ENCODE assay signal across 24 mouse cellular contexts in genomic region chr10:21287243-21288127, GRCm38 (mm10). TPM values are rescaled to one million over a fixed set of nuclear protein-coding genes. Genes with fewer than 3 reads are reported as not detected.
DNase-seq lines count a peak whose midpoint lies in the region; ATAC-seq lines count a peak whose summit lies in the region.
"Had no signal": no experiment of that assay in that cellular context is flagged by ENCODE, and none has a peak within 500 bp of the region (broad histone marks: within the 10 kb centered on the region; RNA-seq: fewer than 3 reads in every experiment).

No protein-coding gene starts in this region.

- no peak overlapping the region for H3K9ac ChIP-seq in embryonic facial prominence, embryonic 14.5 days (ENCODE audit: low read depth, low read length)
- no peak overlapping the region for H3K9ac ChIP-seq in midbrain, embryonic 12.5 days (replicated peaks)
- H3K9ac ChIP-seq in midbrain, embryonic 15.5 days = no peak overlapping the region
- no peak overlapping the region for H3K9ac ChIP-seq in heart, embryonic 11.5 days (ENCODE audit: low read depth, low read length)
- H3K9ac ChIP-seq: liver, embryonic 14.5 days; lung, embryonic 15.5 days; neural tube, embryonic 13.5 days; stomach, embryonic 15.5 days had no signal

- no peak overlapping the region for H3K4me3 ChIP-seq in embryonic facial prominence, embryonic 14.5 days (ENCODE audit: low read depth, low read length)
- H3K4me3 ChIP-seq in embryonic facial prominence, embryonic 10.5 days = no peak overlapping the region
- H3K4me3 ChIP-seq in midbrain, embryonic 12.5 days = no peak overlapping the region
- H3K4me3 ChIP-seq in midbrain, embryonic 15.5 days = no peak overlapping the region
- no peak overlapping the region for H3K4me3 ChIP-seq in heart, embryonic 11.5 days (ENCODE audit: low read depth, low read length)
- H3K4me3 ChIP-seq: forebrain, embryonic 10.5 days; lung, embryonic 15.5 days; megakaryocyte, embryonic 14.5 days; neural tube, embryonic 13.5 days; stomach, embryonic 15.5 days had no signal

- H3K4me2 ChIP-seq in embryonic facial prominence, embryonic 14.5 days (ENCODE audit: low read depth, low read length) = no peak overlapping the region
- H3K4me2 ChIP-seq in midbrain, embryonic 12.5 days (replicated peaks) = no peak overlapping the region
- H3K4me2 ChIP-seq in midbrain, embryonic 15.5 days = no peak overlapping the region
- no peak overlapping the region for H3K4me2 ChIP-seq in heart, embryonic 11.5 days
- H3K4me2 ChIP-seq: lung, embryonic 15.5 days; neural tube, embryonic 13.5 days; stomach, embryonic 15.5 days had no signal

- no peak overlapping the region for H3K27ac ChIP-seq in embryonic facial prominence, embryonic 14.5 days (replicated peaks; ENCODE audit: low read depth, low read length)
- no peak overlapping the region for H3K27ac ChIP-seq in embryonic facial prominence, embryonic 10.5 days (replicated peaks)
- no peak overlapping the region for H3K27ac ChIP-seq in midbrain, embryonic 12.5 days (replicated peaks)
- H3K27ac ChIP-seq in midbrain, embryonic 15.5 days = no peak overlapping the region
- H3K27ac ChIP-seq in heart, embryonic 11.5 days (ENCODE audit: low read depth, low read length) = no peak overlapping the region
- H3K27ac ChIP-seq: forebrain, embryonic 10.5 days; kidney, postnatal 0 days; liver, embryonic 14.5 days; lung, embryonic 15.5 days; neural tube, embryonic 13.5 days; stomach, embryonic 15.5 days had no signal

- WGBS in embryonic facial prominence, embryonic 14.5 days = 60% methylated on average over 10 of the region's 10 CpGs
- WGBS in embryonic facial prominence, embryonic 10.5 days = 67% methylated on average over 10 of the region's 10 CpGs
- WGBS in midbrain, embryonic 12.5 days = 37% methylated on average over 10 of the region's 10 CpGs
- WGBS in midbrain, embryonic 15.5 days = 31% methylated on average over 10 of the region's 10 CpGs
- WGBS in heart, embryonic 11.5 days (ENCODE audit: insufficient replicate concordance) = 62% methylated on average over 10 of the region's 10 CpGs

- no peaks in the 10 kb centered on the region for H3K36me3 ChIP-seq in embryonic facial prominence, embryonic 14.5 days (ENCODE audit: control insufficient read depth, insufficient read depth, low read length)
- H3K36me3 ChIP-seq in embryonic facial prominence, embryonic 10.5 days (replicated peaks) = no peaks in the 10 kb centered on the region
- H3K36me3 ChIP-seq in midbrain, embryonic 12.5 days = no peaks in the 10 kb centered on the region
- no peaks in the 10 kb centered on the region for H3K36me3 ChIP-seq in midbrain, embryonic 15.5 days (replicated peaks)
- H3K36me3 ChIP-seq in heart, embryonic 11.5 days (ENCODE audit: control insufficient read depth, insufficient read depth, low read length) = no peaks in the 10 kb centered on the region
- H3K36me3 ChIP-seq: forebrain, embryonic 10.5 days; lung, embryonic 15.5 days; neural tube, embryonic 13.5 days; stomach, embryonic 15.5 days had no signal

- H3K4me1 ChIP-seq in embryonic facial prominence, embryonic 14.5 days (ENCODE audit: control insufficient read depth, insufficient read depth, low read length) = no peaks in the 10 kb centered on the region
- no peaks in the 10 kb centered on the region for H3K4me1 ChIP-seq in embryonic facial prominence, embryonic 10.5 days
- H3K4me1 ChIP-seq in midbrain, embryonic 12.5 days = peaks cover 4% of the 10 kb centered on the region; the same call in 1 of the 2 replicates
- H3K4me1 ChIP-seq in midbrain, embryonic 15.5 days = no peaks in the 10 kb centered on the region
- H3K4me1 ChIP-seq in heart, embryonic 11.5 days (ENCODE audit: control insufficient read depth, insufficient read depth, low read length) = no peaks in the 10 kb centered on the region
- H3K4me1 ChIP-seq: lung, embryonic 15.5 days; neural tube, embryonic 13.5 days; stomach, embryonic 15.5 days had no signal

- no peaks in the 10 kb centered on the region for H3K27me3 ChIP-seq in embryonic facial prominence, embryonic 14.5 days (replicated peaks; ENCODE audit: control insufficient read depth, insufficient read depth, low read length)
- H3K27me3 ChIP-seq in embryonic facial prominence, embryonic 10.5 days (replicated peaks; ENCODE audit: low read depth, poor library complexity, severe bottlenecking) = no peaks in the 10 kb centered on the region
- no peaks in the 10 kb centered on the region for H3K27me3 ChIP-seq in midbrain, embryonic 12.5 days
- no peaks in the 10 kb centered on the region for H3K27me3 ChIP-seq in midbrain, embryonic 15.5 days (replicated peaks)
- no peaks in the 10 kb centered on the region for H3K27me3 ChIP-seq in heart, embryonic 11.5 days (ENCODE audit: control insufficient read depth, insufficient read depth, low read length)
- H3K27me3 ChIP-seq: lung, embryonic 15.5 days; neural tube, embryonic 13.5 days; stomach, embryonic 15.5 days had no signal

- H3K9me3 ChIP-seq in embryonic facial prominence, embryonic 14.5 days (ENCODE audit: control insufficient read depth, low read length) = no peaks in the 10 kb centered on the region
- H3K9me3 ChIP-seq in embryonic facial prominence, embryonic 10.5 days = no peaks in the 10 kb centered on the region
- H3K9me3 ChIP-seq in midbrain, embryonic 12.5 days = no peaks in the 10 kb centered on the region
- no peaks in the 10 kb centered on the region for H3K9me3 ChIP-seq in midbrain, embryonic 15.5 days
- no peaks in the 10 kb centered on the region for H3K9me3 ChIP-seq in heart, embryonic 11.5 days (replicated peaks; ENCODE audit: control insufficient read depth, low read length)
- H3K9me3 ChIP-seq: forebrain, embryonic 10.5 days; lung, embryonic 15.5 days; megakaryocyte, embryonic 14.5 days; neural tube, embryonic 13.5 days; stomach, embryonic 15.5 days had no signal

- DNase-seq in embryonic facial prominence, embryonic 14.5 days (ENCODE audit: low spot score) = peak; percentile 54
- no peak for DNase-seq in embryonic facial prominence, embryonic 10.5 days (ENCODE audit: low spot score)
- DNase-seq in 416B (ENCODE audit: low read depth) = peak; percentile 13
- peak; percentile 34 for DNase-seq in brain, adult 2 months (ENCODE audit: low read depth, low spot score)
- DNase-seq in B cell, adult 2 months = no peak
- DNase-seq: adrenal gland, postnatal 25 days; cerebellum, adult 11 months; cerebellum, adult 9-11 months; heart, postnatal 4 days; kidney, adult 18-20 months; layer of hippocampus, adult 9-11 months; lung, postnatal 36 days; thymus, adult 2 months had no signal

- peak; percentile 68; the same call in 1 of the 2 replicates for ATAC-seq in embryonic facial prominence, embryonic 14.5 days (ENCODE audit: low read depth)
- ATAC-seq in midbrain, embryonic 12.5 days (ENCODE audit: low FRiP score, low read depth) = peak; percentile 38; the same call in 1 of the 2 replicates
- ATAC-seq in midbrain, embryonic 15.5 days (replicated peaks) = no peak
- ATAC-seq in heart, embryonic 11.5 days (replicated peaks; ENCODE audit: insufficient number of reproducible peaks, low FRiP score, low TSS enrichment) = no peak
- ATAC-seq: hindbrain, embryonic 16.5 days had no signal

RNA-seq across cellular contexts. Expression of gene Hbs1l, which starts 8.3 kb away (rescaled TPM):
- 85.2 and 85.4 TPM in 2 replicates for polyA plus RNA-seq in embryonic facial prominence, embryonic 14.5 days (2014; fragmentation: Nextera tagmentation; extraction: Ambion mirVana)
- polyA plus RNA-seq in embryonic facial prominence, embryonic 10.5 days (2016; fragmentation: Nextera tagmentation; extraction: Ambion mirVana) = 121 and 129 TPM in 2 replicates
- polyA plus RNA-seq in midbrain, embryonic 12.5 days (2016; fragmentation: Nextera tagmentation; extraction: Ambion mirVana) = 128 TPM in 2 replicates
- polyA plus RNA-seq in midbrain, embryonic 15.5 days (2015; fragmentation: Nextera tagmentation; extraction: Ambion mirVana) = 84.8 and 91.5 TPM in 2 replicates
- polyA plus RNA-seq in heart, embryonic 11.5 days (2014; fragmentation: Nextera tagmentation; extraction: Ambion mirVana) = 80.2 and 87.5 TPM in 2 replicates

Comparison
In these comparisons a context has a peak if more than half of its experiments do, and no peak if none do; other contexts are left out.
1. ATAC-seq: peak in embryonic facial prominence, embryonic 14.5 days (single experiment) and midbrain, embryonic 12.5 days (single experiment); none in midbrain, embryonic 15.5 days (single experiment) and heart, embryonic 11.5 days (single experiment).
2. DNase-seq: peak in embryonic facial prominence, embryonic 14.5 days (single experiment), 416B (single experiment) and brain, adult 2 months (single experiment); none in embryonic facial prominence, embryonic 10.5 days (single experiment) and B cell, adult 2 months (0 of 2).